Mouse (Mus musculus) stomach, embryonic 15.5 days (tissue): ENCODE data around the gene Me1. TPM values are rescaled to one million over a fixed set of nuclear protein-coding genes. Genes with fewer than 3 reads are reported as not detected.

Experiments
- ATAC-seq: fragments of 200-750 bp; cut with Nextera tagmentation; 2 replicates; pipeline ENCODE4 v1.8.0; 2017; ENCODE audit warnings: low read depth, moderate number of reproducible peaks, moderate TSS enrichment; ENCODE audit not compliant: insufficient read depth, low FRiP score
- H3K27ac ChIP-seq: fragments of 300-500 bp; sonication (generic); 2 replicates; pipeline ENCODE4 v1.5.1; 2015; ENCODE audit warnings: mild to moderate bottlenecking, inconsistent platforms
- H3K27me3 ChIP-seq: fragments of 300-500 bp; sonication (generic); replicated peaks from 2 replicates; pipeline ENCODE4 v1.6.1; 2015; ENCODE audit warnings: inconsistent platforms
- H3K36me3 ChIP-seq: fragments of 300-500 bp; sonication (generic); 2 replicates; pipeline ENCODE4 v1.6.1; 2015; ENCODE audit warnings: inconsistent platforms
- H3K4me1 ChIP-seq: fragments of 300-500 bp; sonication (generic); 2 replicates; pipeline ENCODE4 v1.6.1; 2015; ENCODE audit warnings: inconsistent platforms
- H3K4me2 ChIP-seq: fragments of 300-500 bp; sonication (generic); 2 replicates; pipeline ENCODE4 v1.6.1; 2015; ENCODE audit warnings: mild to moderate bottlenecking, inconsistent platforms
- H3K4me3 ChIP-seq: fragments of 300-500 bp; sonication (generic); replicated peaks from 2 replicates; pipeline ENCODE4 v1.5.1; 2015; ENCODE audit warnings: inconsistent platforms
- H3K9ac ChIP-seq: fragments of 300-500 bp; sonication (generic); 2 replicates; pipeline ENCODE4 v1.6.1; 2015; ENCODE audit warnings: inconsistent platforms
- H3K9me3 ChIP-seq: fragments of 300-500 bp; sonication (generic); 2 replicates; pipeline ENCODE4 v1.6.1; 2016; ENCODE audit warnings: inconsistent platforms
- WGBS: fragments of 180-500 bp; shearing (Covaris S2); methylation state at CpG from one replicate; pipeline ENCODE4 v1.1.7; 2015; 5-methylcytosine and 5-hydroxymethylcytosine counted together
- polyA plus RNA-seq: library from polyadenylated mRNA; unstranded; fragments of >200 nt; fragmentation: Nextera tagmentation; extraction: Ambion mirVana; gene quantifications from 2 replicates; pipeline ENCODE4 v1.2.1, GENCODE M21; 2015

The Me1 gene
- polyA plus RNA-seq, 1 experiment from 2014 or later, result 22.5 TPM

- Histone ChIP-seq H3K4me1 (no peaks in the 10 kb centered on the region), H3K4me2 (no peak overlapping the region), H3K36me3 (no peaks in the 10 kb centered on the region), H3K9me3 (no peaks in the 10 kb centered on the region), H3K27ac (no peak overlapping the region), H3K4me3 (no peak overlapping the region), H3K9ac (no peak overlapping the region), H3K27me3 (no peaks in the 10 kb centered on the region)
- 57% methylated on average over 3 of the region's 3 CpGs for WGBS
- no peak for ATAC-seq
Observed at GRCm38 (mm10) chr9:86583740-86584139, 112.0 kb downstream of the Me1 start.

- 78% methylated on average over 10 of the region's 10 CpGs for WGBS
- ATAC-seq, result no peak
- no peak overlapping the region for H3K4me2 ChIP-seq
- H3K9ac ChIP-seq, result no peak overlapping the region
- H3K4me3 ChIP-seq, result no peak overlapping the region
- H3K27ac ChIP-seq, result no peak overlapping the region
- H3K27me3 ChIP-seq, result no peaks in the 10 kb centered on the region
- H3K9me3 ChIP-seq, result no peaks in the 10 kb centered on the region
- no peaks in the 10 kb centered on the region for H3K36me3 ChIP-seq
- H3K4me1 ChIP-seq, result no peaks in the 10 kb centered on the region
Observed at GRCm38 (mm10) chr9:86579657-86580056, 116.1 kb downstream of the Me1 start.

- 88% methylated on average over 6 of the region's 6 CpGs for WGBS
- peaks cover 3% of the 10 kb centered on the region; the same call in 1 of the 2 replicates for H3K4me1 ChIP-seq
- no peaks in the 10 kb centered on the region for H3K9me3 ChIP-seq
- H3K27ac ChIP-seq, result no peak overlapping the region
- no peak overlapping the region for H3K4me3 ChIP-seq
- H3K36me3 ChIP-seq, result no peaks in the 10 kb centered on the region
- no peak for ATAC-seq
- no peak overlapping the region for H3K9ac ChIP-seq
- H3K4me2 ChIP-seq, result no peak overlapping the region
- no peaks in the 10 kb centered on the region for H3K27me3 ChIP-seq
Observed at GRCm38 (mm10) chr9:86575178-86575577, 120.6 kb downstream of the Me1 start.

- peaks cover 3% of the 10 kb centered on the region; the same call in 1 of the 2 replicates for H3K4me1 ChIP-seq
- H3K36me3 ChIP-seq, result no peaks in the 10 kb centered on the region; the same call in none of the 2 replicates
- H3K4me3 ChIP-seq, result no peak overlapping the region
- ATAC-seq, result no peak
- no peak overlapping the region for H3K27ac ChIP-seq
- no peak overlapping the region for H3K9ac ChIP-seq
- 67% methylated on average over 20 of the region's 20 CpGs for WGBS
- H3K27me3 ChIP-seq, result no peaks in the 10 kb centered on the region
- no peaks in the 10 kb centered on the region for H3K9me3 ChIP-seq
- H3K4me2 ChIP-seq, result no peak overlapping the region
Observed at GRCm38 (mm10) chr9:86573616-86574303, 122.0 kb downstream of the Me1 start.

- H3K4me1 ChIP-seq, result peaks cover 3% of the 10 kb centered on the region; the same call in 1 of the 2 replicates
- no peaks in the 10 kb centered on the region; the same call in none of the 2 replicates for H3K36me3 ChIP-seq
- H3K4me3 ChIP-seq, result peak overlapping the region; percentile 84
- WGBS, result 11% methylated on average over 13 of the region's 13 CpGs
- no peak overlapping the region for H3K27ac ChIP-seq
- no peak for ATAC-seq
- peak overlapping the region; percentile 92 for H3K4me2 ChIP-seq
- H3K9me3 ChIP-seq, result no peaks in the 10 kb centered on the region
- H3K27me3 ChIP-seq, result no peaks in the 10 kb centered on the region
- no peak overlapping the region for H3K9ac ChIP-seq
Observed at GRCm38 (mm10) chr9:86572636-86573291, 123.0 kb downstream of the Me1 start.

- Histone ChIP-seq H3K4me3 (peak overlapping the region; percentile 84), H3K4me1 (peaks cover 3% of the 10 kb centered on the region; the same call in 1 of the 2 replicates), H3K9ac (0 out of 2 replicates have a peak overlapping the region, but pooled peaks have one; percentile 29), H3K27ac (no peak overlapping the region), H3K9me3 (no peaks in the 10 kb centered on the region), H3K4me2 (peak overlapping the region; percentile 92), H3K36me3 (peaks cover 4% of the 10 kb centered on the region), H3K27me3 (no peaks in the 10 kb centered on the region)
- WGBS, result under 1% methylated on average over 25 of the region's 25 CpGs
- ATAC-seq, result peak; percentile 43
Observed at GRCm38 (mm10) chr9:86572196-86572595, 123.6 kb downstream of the Me1 start.

- Histone ChIP-seq H3K4me2 (peak within 1 kb of the TSS; percentile 92), H3K9ac (peak within 1 kb of the TSS; percentile 70), H3K9me3 (no peaks in the 10 kb centered on the region), H3K27ac (peak within 1 kb of the TSS; percentile 89), H3K4me1 (peaks cover 3% of the 10 kb centered on the region; the same call in 1 of the 2 replicates), H3K27me3 (no peaks in the 10 kb centered on the region), H3K4me3 (peak within 1 kb of the TSS; percentile 84), H3K36me3 (peaks cover 4% of the 10 kb centered on the region)
- under 1% methylated on average over 59 of the region's 59 CpGs for WGBS
- peak; percentile 97 for ATAC-seq
Observed at GRCm38 (mm10) chr9:86571540-86572135, 124.1 kb downstream of the Me1 start, which contains the start of the genes Pgm3 and Rwdd2a. Pgm3 (minus strand) TSS chr9:86571842. Rwdd2a (plus strand) TSS chr9:86571991.

- Histone ChIP-seq H3K9me3 (no peaks in the 10 kb centered on the region), H3K4me3 (peak overlapping the region; percentile 84), H3K36me3 (peaks cover 4% of the 10 kb centered on the region), H3K27ac (no peak overlapping the region), H3K9ac (peak overlapping the region; percentile 70; the same call in 1 of the 2 replicates), H3K27me3 (no peaks in the 10 kb centered on the region), H3K4me2 (peak overlapping the region; percentile 92), H3K4me1 (peaks cover 3% of the 10 kb centered on the region; the same call in 1 of the 2 replicates)
- 16% methylated on average over 8 of the region's 8 CpGs for WGBS
- ATAC-seq, result no peak
Observed at GRCm38 (mm10) chr9:86570946-86571345, 124.8 kb downstream of the Me1 start.

GRCm38 (mm10) chr9:86570261-86570890 is 125.4 kb downstream of the Me1 start:
- Histone ChIP-seq H3K36me3 (peaks cover 6% of the 10 kb centered on the region), H3K9ac (no peak overlapping the region), H3K4me3 (peak overlapping the region; percentile 84), H3K27ac (no peak overlapping the region), H3K27me3 (no peaks in the 10 kb centered on the region), H3K9me3 (no peaks in the 10 kb centered on the region), H3K4me2 (peak overlapping the region; percentile 92), H3K4me1 (peaks cover 3% of the 10 kb centered on the region; the same call in 1 of the 2 replicates)
- 75% methylated on average over 10 of the region's 10 CpGs for WGBS
- ATAC-seq, result no peak

- ATAC-seq, result no peak
- Histone ChIP-seq H3K4me2 (no peak overlapping the region), H3K4me1 (peaks cover 3% of the 10 kb centered on the region; the same call in 1 of the 2 replicates), H3K9ac (no peak overlapping the region), H3K27ac (no peak overlapping the region), H3K27me3 (no peaks in the 10 kb centered on the region), H3K4me3 (no peak overlapping the region), H3K9me3 (no peaks in the 10 kb centered on the region), H3K36me3 (peaks cover 14% of the 10 kb centered on the region)
- WGBS, result 73% methylated on average over 3 of the region's 3 CpGs
Observed at GRCm38 (mm10) chr9:86569314-86569910, 126.3 kb downstream of the Me1 start.

- Histone ChIP-seq H3K27me3 (no peaks in the 10 kb centered on the region), H3K4me2 (no peak overlapping the region), H3K9ac (no peak overlapping the region), H3K4me3 (no peak overlapping the region), H3K9me3 (no peaks in the 10 kb centered on the region), H3K27ac (no peak overlapping the region), H3K36me3 (peaks cover 41% of the 10 kb centered on the region), H3K4me1 (no peaks in the 10 kb centered on the region)
- WGBS, result 86% methylated on average over 3 of the region's 3 CpGs
- ATAC-seq, result no peak
Observed at GRCm38 (mm10) chr9:86560543-86560942, 135.2 kb downstream of the Me1 start.
